Mouse (Mus musculus) layer of hippocampus, adult 6 months (tissue): ENCODE results near the gene Trim24. TPM values are rescaled to one million over a fixed set of nuclear protein-coding genes. Genes with fewer than 3 reads are reported as not detected.

Experiments used
- long read RNA-seq, 2 experiments: library from polyadenylated mRNA; unstranded; transcript quantifications; one replicate each; pipeline ENCODE4 v2.0.0; 2019 to 2020
- polyA plus RNA-seq: library from polyadenylated mRNA; unstranded; fragments of <200 nt; fragmentation: Nextera tagmentation; gene quantifications from 2 replicates; pipeline ENCODE4 v1.2.3, GENCODE M21; 2021

Trim24 gene
- polyA plus RNA-seq: 2.9 and 3.0 TPM in 2 replicates
- long read RNA-seq, experiment 1, partial matches to known transcripts: 7 of 8 reads
- long read RNA-seq, experiment 1, other reads (novel, unspliced or antisense): 1 of 8 reads
- long read RNA-seq, experiment 2, partial matches to known transcripts: 14 of 15 reads
- long read RNA-seq, experiment 2, other reads (novel, unspliced or antisense): 1 of 15 reads

GRCm38 (mm10) chr6:37870245-37871136 lies at the start of gene Trim24:
TSS of gene Trim24 (plus strand) at chr6:37870811.

Other genes starting within 250 kb of the Trim24 start
- gene Svopl, start 176.2 kb downstream of the Trim24 start, polyA plus RNA-seq: 0.09 TPM in 1 of 2 replicates, not detected in the other
- gene Tmem213, start 238.4 kb downstream of the Trim24 start, polyA plus RNA-seq: not detected in 2 replicates